Mouse (Mus musculus) liver, postnatal 0 days (tissue): Measurements from ENCODE around the gene Flad1. TPM values are rescaled to one million over a fixed set of nuclear protein-coding genes. Genes with fewer than 3 reads are reported as not detected.
A peak's percentile ranks its signal among the peaks of the same experiment; 100 is the strongest.

ENCODE experiments used
- ATAC-seq: fragments of 200-750 bp; cut with Nextera tagmentation; 2 replicates; pipeline ENCODE4 v1.8.0; 2017; ENCODE audit warnings: mild to moderate bottlenecking, moderate library complexity
- DNase-seq: peaks from one replicate; pipeline ENCODE4 v3.0.0-alpha.2; 2016
- H3K27ac ChIP-seq: fragments of 300-500 bp; sonication (generic); 2 replicates; pipeline ENCODE4 v1.5.1; 2014; ENCODE audit warnings: antibody characterized with exemption, moderate library complexity, mild to moderate bottlenecking, low read depth
- H3K27me3 ChIP-seq: fragments of 300-500 bp; sonication (generic); 2 replicates; pipeline ENCODE4 v1.6.1; 2014; ENCODE audit warnings: low read length, control low read depth, mixed read lengths; ENCODE audit not compliant: insufficient read depth
- H3K36me3 ChIP-seq: fragments of 300-500 bp; sonication (generic); replicated peaks from 2 replicates; pipeline ENCODE4 v1.6.1; 2014; ENCODE audit warnings: mild to moderate bottlenecking, control low read depth, low read length, moderate library complexity, mixed read lengths; ENCODE audit not compliant: insufficient read depth
- H3K4me1 ChIP-seq: fragments of 300-500 bp; sonication (generic); 2 replicates; pipeline ENCODE4 v1.6.1; 2014; ENCODE audit warnings: antibody characterized with exemption, mild to moderate bottlenecking, control low read depth; ENCODE audit not compliant: insufficient read depth
- H3K4me2 ChIP-seq: fragments of 300-500 bp; sonication (generic); 2 replicates; pipeline ENCODE4 v1.6.1; 2014; ENCODE audit warnings: low read depth, mild to moderate bottlenecking, low read length, moderate library complexity, mixed read lengths
- H3K4me3 ChIP-seq: fragments of 300-500 bp; sonication (generic); 2 replicates; pipeline ENCODE4 v1.5.1; 2014; ENCODE audit warnings: low read depth, low read length
- H3K9ac ChIP-seq: fragments of 300-500 bp; sonication (generic); replicated peaks from 2 replicates; pipeline ENCODE4 v1.6.1; 2014; ENCODE audit warnings: mild to moderate bottlenecking, moderate library complexity
- H3K9me3 ChIP-seq: fragments of 300-500 bp; sonication (generic); 2 replicates; pipeline ENCODE4 v1.6.1; 2016; ENCODE audit warnings: mild to moderate bottlenecking, control low read depth, low read length, mixed read lengths
- CTCF ChIP-seq: sonication (generic); IDR thresholded peaks from 2 replicates; pipeline ENCODE4 v1.5.1; 2016; ENCODE audit warnings: antibody characterized with exemption, low read depth
- EP300 ChIP-seq: IDR thresholded peaks from 2 replicates; pipeline ENCODE4 v1.6.1; 2016; ENCODE audit warnings: antibody characterized with exemption, low read depth, mild to moderate bottlenecking
- WGBS: fragments of 180-500 bp; shearing (Covaris S2); extraction: QIAGEN DNeasy Blood & Tissue Kit; methylation state at CpG from one replicate; pipeline ENCODE4 v1.1.7; 2014; ENCODE audit not compliant: insufficient replicate concordance; 5-methylcytosine and 5-hydroxymethylcytosine counted together
- polyA plus RNA-seq: library from polyadenylated mRNA; unstranded; fragments of >200 nt; fragmentation: Nextera tagmentation; extraction: Ambion mirVana; gene quantifications from 2 replicates; pipeline ENCODE4 v1.2.1, GENCODE M21; 2015

Flad1 gene
- polyA plus RNA-seq, 1 experiment from 2014 or later, result 18.8 TPM

DNA sequence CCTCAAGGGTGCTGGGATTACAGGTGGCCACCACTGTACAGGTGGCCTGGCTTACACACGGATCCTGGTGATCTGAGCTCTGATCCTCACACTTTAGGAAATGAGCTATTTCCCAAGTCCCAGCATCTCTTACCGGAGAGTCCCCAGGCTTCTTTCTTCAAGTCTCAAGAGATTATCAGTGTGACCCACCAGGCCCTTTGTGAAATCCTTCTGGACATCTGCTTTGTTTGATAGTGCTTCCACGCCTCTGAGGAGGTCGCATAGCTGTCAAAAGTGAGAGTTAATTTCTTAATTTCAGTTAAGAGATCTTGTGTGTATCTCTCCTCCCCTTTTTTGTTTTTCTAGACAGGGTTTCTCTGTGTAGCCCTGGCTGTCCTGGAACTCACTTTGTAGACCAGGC is 14.2 kb upstream of the Flad1 start:
- Histone ChIP-seq H3K9me3 (no peaks in the 10 kb centered on the region), H3K9ac (no peak overlapping the region), H3K4me2 (peak overlapping the region; percentile 34), H3K4me3 (no peak overlapping the region), H3K4me1 (peaks cover 42% of the 10 kb centered on the region), H3K36me3 (peaks cover 37% of the 10 kb centered on the region), H3K27me3 (no peaks in the 10 kb centered on the region), H3K27ac (no peak overlapping the region)
- 59% methylated on average over 4 of the region's 4 CpGs for WGBS
- DNase-seq (no peak), ATAC-seq (no peak)
- no peak for TF ChIP-seq CTCF
- peak; percentile 83 for TF ChIP-seq EP300

DNA sequence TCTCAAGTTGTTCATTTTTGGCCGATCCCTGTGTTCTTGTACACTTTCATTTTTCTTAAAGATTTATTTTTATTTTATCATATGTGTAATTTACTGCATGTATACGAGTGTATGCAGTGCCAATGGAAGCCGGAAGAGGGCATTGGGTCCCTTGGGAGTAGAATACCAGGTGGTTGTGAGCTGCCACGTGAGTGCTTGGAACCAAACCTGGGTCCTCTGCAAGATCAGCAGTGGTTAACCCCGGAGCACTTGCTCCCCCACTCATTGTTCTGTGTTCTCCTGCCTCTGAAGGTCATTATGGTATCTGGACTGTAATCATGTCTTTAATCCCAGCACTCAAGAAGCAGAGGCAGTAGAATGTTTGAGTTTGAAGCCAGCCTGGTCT is 13.5 kb upstream of the Flad1 start:
- Histone ChIP-seq H3K4me3 (no peak overlapping the region), H3K9me3 (no peaks in the 10 kb centered on the region), H3K36me3 (peaks cover 37% of the 10 kb centered on the region), H3K4me1 (peaks cover 48% of the 10 kb centered on the region), H3K4me2 (no peak overlapping the region), H3K27ac (no peak overlapping the region), H3K9ac (no peak overlapping the region), H3K27me3 (no peaks in the 10 kb centered on the region)
- TF ChIP-seq CTCF (no peak), EP300 (no peak)
- WGBS, result 72% methylated on average over 5 of the region's 5 CpGs
- DNase-seq (no peak), ATAC-seq (no peak)

DNA sequence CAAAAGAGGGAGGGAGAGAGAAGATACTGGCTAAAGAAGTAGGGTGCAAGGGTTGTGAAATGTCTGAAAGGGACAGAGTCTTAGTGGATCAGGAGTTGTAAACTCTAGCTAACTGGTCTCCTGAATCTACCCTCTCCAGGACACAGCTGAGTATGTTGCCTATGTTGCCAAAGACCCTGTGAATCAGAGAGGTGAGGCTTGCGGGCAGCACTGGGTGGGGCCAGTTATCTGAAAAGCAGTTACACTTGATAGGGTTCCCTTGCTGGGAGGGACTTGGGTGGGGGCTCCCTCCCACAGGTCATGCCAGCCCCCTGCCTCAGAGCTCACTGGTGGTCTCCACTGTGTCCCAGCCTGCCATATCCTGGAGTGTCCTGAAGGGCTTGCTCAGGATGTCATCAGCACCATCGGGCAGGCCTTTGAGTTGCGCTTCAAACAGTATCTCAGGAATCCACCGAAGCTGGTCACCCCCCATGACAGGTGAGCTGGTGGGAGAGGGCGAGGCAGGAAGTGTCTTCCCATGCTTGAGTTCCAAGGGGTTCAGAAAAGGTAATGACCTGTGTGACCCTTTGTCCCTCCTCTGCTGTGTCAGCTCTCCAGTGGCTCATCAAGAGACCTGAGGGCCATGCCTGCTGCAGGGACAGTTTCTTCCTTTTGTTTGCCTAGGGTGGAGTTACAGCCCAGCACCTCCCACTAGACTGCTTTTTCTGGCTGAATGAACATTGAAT is 12.9 kb upstream of the Flad1 start:
- 80% methylated on average over 5 of the region's 5 CpGs for WGBS
- Histone ChIP-seq H3K4me3 (no peak overlapping the region), H3K9me3 (no peaks in the 10 kb centered on the region), H3K36me3 (peaks cover 37% of the 10 kb centered on the region), H3K4me1 (peaks cover 49% of the 10 kb centered on the region), H3K4me2 (peak overlapping the region; percentile 13; the same call in 1 of the 2 replicates), H3K27me3 (no peaks in the 10 kb centered on the region), H3K27ac (no peak overlapping the region; the same call in 1 of the 2 replicates), H3K9ac (no peak overlapping the region)
- TF ChIP-seq CTCF (no peak), EP300 (no peak)
- ATAC-seq (no peak), DNase-seq (no peak)

DNA sequence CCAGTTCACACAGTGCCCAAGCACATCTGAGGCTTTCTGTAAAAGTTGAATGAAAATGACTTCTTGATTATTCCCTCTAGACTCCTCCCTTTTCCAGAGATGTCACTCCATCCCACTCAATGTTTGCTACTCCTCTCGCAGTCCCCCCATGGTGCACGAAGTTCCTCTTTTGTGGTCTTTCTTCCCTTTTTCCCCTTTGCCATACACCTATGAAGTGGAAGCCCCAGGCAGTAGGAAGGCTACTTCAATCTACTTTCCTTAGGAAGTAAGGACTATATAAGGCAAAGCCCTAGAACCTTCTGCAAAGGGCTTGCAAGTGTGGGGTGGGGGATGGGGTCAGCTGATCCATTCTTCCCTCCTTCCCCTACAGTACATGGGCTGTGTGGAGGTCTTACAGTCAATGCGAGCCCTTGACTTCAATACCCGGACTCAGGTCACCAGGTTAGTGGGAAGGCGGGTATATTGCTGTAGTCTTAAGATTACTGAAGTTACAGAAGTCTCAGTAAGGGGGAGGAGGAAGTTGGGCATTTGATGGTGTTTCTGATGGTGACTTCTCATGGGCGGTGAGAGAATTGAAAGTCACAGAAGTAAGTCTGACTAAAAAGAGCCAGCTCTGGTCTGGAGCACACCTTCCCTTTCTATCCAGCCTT is 11.0 kb upstream of the Flad1 start:
- Histone ChIP-seq H3K36me3 (peaks cover 37% of the 10 kb centered on the region), H3K4me2 (peak overlapping the region; percentile 96), H3K27ac (peak overlapping the region; percentile 11; the same call in 1 of the 2 replicates), H3K9me3 (no peaks in the 10 kb centered on the region), H3K9ac (peak overlapping the region; percentile 9; the same call in 1 of the 2 replicates), H3K4me3 (no peak overlapping the region), H3K27me3 (no peaks in the 10 kb centered on the region), H3K4me1 (peaks cover 50% of the 10 kb centered on the region)
- ATAC-seq (no peak), DNase-seq (no peak)
- no peak for TF ChIP-seq CTCF
- no peak for TF ChIP-seq EP300
- 48% methylated on average over 6 of the region's 6 CpGs for WGBS

DNA sequence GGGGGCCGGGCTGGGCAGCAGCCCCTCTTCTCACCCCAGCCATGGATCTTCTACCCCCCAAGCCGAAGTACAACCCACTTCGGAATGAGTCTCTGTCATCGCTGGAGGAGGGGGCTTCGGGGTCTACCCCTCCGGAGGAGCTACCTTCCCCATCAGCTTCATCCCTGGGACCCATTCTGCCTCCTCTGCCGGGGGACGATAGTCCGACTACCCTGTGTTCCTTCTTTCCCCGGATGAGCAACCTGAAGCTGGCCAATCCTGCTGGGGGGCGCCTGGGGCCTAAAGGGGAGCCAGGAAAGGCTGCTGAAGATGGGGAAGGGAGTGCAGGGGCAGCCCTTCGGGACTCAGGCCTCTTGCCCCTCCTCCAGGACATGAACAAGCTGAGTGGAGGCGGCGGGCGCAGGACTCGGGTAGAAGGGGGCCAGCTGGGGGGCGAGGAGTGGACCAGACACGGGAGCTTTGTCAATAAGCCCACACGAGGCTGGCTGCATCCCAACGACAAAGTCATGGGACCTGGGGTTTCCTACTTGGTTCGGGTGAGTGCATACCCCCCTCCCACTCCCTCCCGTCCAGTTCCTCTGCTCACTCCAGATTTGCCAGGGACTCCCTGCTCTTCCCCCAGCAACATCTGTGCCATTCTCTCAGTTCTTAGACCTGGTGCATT is 10.3 kb upstream of the Flad1 start:
- ATAC-seq, result no peak
- H3K9ac ChIP-seq, result peak overlapping the region; percentile 46
- no peak for TF ChIP-seq CTCF
- TF ChIP-seq EP300, result no peak
- peaks cover 57% of the 10 kb centered on the region for H3K4me1 ChIP-seq
- peak overlapping the region; percentile 67 for H3K4me3 ChIP-seq
- H3K27me3 ChIP-seq, result no peaks in the 10 kb centered on the region
- H3K9me3 ChIP-seq, result no peaks in the 10 kb centered on the region
- H3K36me3 ChIP-seq, result peaks cover 31% of the 10 kb centered on the region
- H3K4me2 ChIP-seq, result peak overlapping the region; percentile 96
- DNase-seq, result peak; percentile 24
- H3K27ac ChIP-seq, result peak overlapping the region; percentile 75
- WGBS, result 31% methylated on average over 22 of the region's 22 CpGs
